Mouse (Mus musculus) liver, adult 2 months (tissue): Measurements from ENCODE around the gene H2afy. TPM values are rescaled to one million over a fixed set of nuclear protein-coding genes. Genes with fewer than 3 reads are reported as not detected.

Experiments used
- DNase-seq: peaks from one replicate; pipeline ENCODE4 v3.0.0-alpha.2; 2011; ENCODE audit warnings: low read depth, low spot score; ENCODE audit errors: extremely low read depth
- H3K27ac ChIP-seq: fragments of 200-500 bp; replicated peaks from 2 replicates; pipeline ENCODE4 v1.5.1; 2012; ENCODE audit warnings: low read depth, mild to moderate bottlenecking, control low read depth, inconsistent platforms, low read length; ENCODE audit not compliant: insufficient read depth
- H3K27me3 ChIP-seq: fragments of 200-500 bp; 2 replicates; pipeline ENCODE4 v1.6.1; 2012; ENCODE audit warnings: mild to moderate bottlenecking, moderate library complexity, low read length, inconsistent platforms; ENCODE audit not compliant: control insufficient read depth, insufficient read depth
- H3K36me3 ChIP-seq: fragments of 200-500 bp; 2 replicates; pipeline ENCODE4 v1.6.1; 2012; ENCODE audit warnings: low read length, inconsistent platforms; ENCODE audit not compliant: control insufficient read depth, insufficient read depth
- H3K4me1 ChIP-seq: fragments of 200-500 bp; 2 replicates; pipeline ENCODE4 v1.6.1; 2011; ENCODE audit warnings: low read length; ENCODE audit not compliant: control insufficient read depth, insufficient read depth
- H3K4me3 ChIP-seq: fragments of 200-500 bp; 2 replicates; pipeline ENCODE4 v1.5.1; 2011; ENCODE audit warnings: low read depth, mild to moderate bottlenecking, control low read depth, low read length, moderate library complexity; ENCODE audit not compliant: insufficient read depth
- H3K79me2 ChIP-seq: fragments of 200-500 bp; 2 replicates; pipeline ENCODE4 v1.6.1; 2012; ENCODE audit warnings: inconsistent platforms, mild to moderate bottlenecking, low read length, moderate library complexity; ENCODE audit not compliant: control insufficient read depth, insufficient read depth
- H3K9ac ChIP-seq: fragments of 200-500 bp; 2 replicates; pipeline ENCODE4 v1.6.1; 2012; ENCODE audit warnings: low read depth, mild to moderate bottlenecking, control low read depth, inconsistent platforms, low read length
- CTCF ChIP-seq: fragments of 200-500 bp; IDR thresholded peaks from 2 replicates; pipeline ENCODE4 v1.5.1; 2011; ENCODE audit warnings: low read depth, low read length, control low read depth
- POLR2A ChIP-seq: fragments of 200-500 bp; IDR thresholded peaks from 2 replicates; pipeline ENCODE4 v1.6.1; 2011; ENCODE audit warnings: low read length, control low read depth; ENCODE audit not compliant: insufficient read depth; ENCODE audit errors: extremely low read depth
- WGBS: fragments of 180-500 bp; shearing (Covaris S2); methylation state at CpG from one replicate; pipeline ENCODE4 v1.1.7; 2018; 5-methylcytosine and 5-hydroxymethylcytosine counted together
- polyA plus RNA-seq: library from polyadenylated mRNA; depleted of rRNA; stranded (reverse); fragments of >200 nt; gene quantifications from 2 replicates; pipeline ENCODE4 v1.2.3, GENCODE M21; 2012; rRNA removed
- total RNA-seq: library from RNA; depleted of rRNA; stranded (reverse); fragments of >200 nt; gene quantifications from 2 replicates; pipeline ENCODE4 v1.2.3, GENCODE M21; 2014; rRNA removed

The H2afy gene
- total RNA-seq (52.7 and 56.2 TPM in 2 replicates), polyA plus RNA-seq (65.9 and 73.6 TPM in 2 replicates)

DNA sequence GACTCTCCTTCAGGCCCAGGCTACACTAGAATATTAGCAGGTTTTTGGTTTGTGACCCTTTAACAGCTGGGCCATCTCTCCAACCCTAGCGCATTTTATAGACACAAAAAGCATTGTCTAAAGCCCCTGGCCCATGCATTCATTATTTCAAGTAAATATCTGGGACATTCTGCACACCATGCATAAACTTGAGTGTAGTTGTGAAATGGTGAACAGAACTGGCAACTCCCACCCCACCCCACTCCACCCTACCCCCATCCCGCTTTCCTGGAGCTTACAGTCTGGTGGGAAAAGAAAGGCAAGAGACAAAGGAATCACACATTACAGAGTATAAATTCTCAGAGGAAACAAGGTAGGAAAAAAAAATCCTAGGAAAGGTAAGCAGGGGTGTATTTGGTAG is at the start of gene H2afy:
H2afy (minus strand) TSS at position 162 of the 400 bp plus-strand sequence.
- Histone ChIP-seq H3K27ac (peak within 1 kb of the TSS; percentile 53), H3K27me3 (no peaks in the 10 kb centered on the region), H3K36me3 (no peaks in the 10 kb centered on the region), H3K4me1 (peaks cover 19% of the 10 kb centered on the region), H3K4me3 (peak within 1 kb of the TSS; percentile 86), H3K9ac (peak within 1 kb of the TSS; percentile 97), H3K79me2 (peaks cover 37% of the 10 kb centered on the region; the same call in 1 of the 2 replicates)
- no peak for DNase-seq
- WGBS: 98% methylated on average over 2 of the region's 2 CpGs
- no peak for TF ChIP-seq POLR2A
- TF ChIP-seq CTCF: no peak

DNA sequence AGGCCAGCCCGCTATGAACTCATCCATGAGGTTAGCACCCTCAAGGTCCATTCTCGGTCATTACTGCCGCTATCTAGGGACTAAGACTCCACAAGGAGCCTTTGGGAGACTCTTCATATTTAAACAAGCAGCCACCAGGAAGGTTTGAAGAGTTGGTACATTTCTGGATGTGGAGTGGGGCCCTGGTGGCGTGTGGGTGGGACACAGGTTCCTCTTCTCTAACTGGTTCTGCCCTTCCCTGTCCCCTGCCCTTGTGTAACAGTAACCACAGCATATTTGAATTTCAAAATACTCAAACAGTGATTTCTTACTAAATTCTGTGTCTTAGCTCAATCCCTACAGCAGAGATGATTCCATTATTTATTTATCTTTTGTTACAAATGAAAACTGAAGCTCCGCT is 47.5 kb upstream of the H2afy start:
- 76% methylated on average over 5 of the region's 5 CpGs for WGBS
- DNase-seq: no peak
- H3K27ac ChIP-seq: no peak overlapping the region

DNA sequence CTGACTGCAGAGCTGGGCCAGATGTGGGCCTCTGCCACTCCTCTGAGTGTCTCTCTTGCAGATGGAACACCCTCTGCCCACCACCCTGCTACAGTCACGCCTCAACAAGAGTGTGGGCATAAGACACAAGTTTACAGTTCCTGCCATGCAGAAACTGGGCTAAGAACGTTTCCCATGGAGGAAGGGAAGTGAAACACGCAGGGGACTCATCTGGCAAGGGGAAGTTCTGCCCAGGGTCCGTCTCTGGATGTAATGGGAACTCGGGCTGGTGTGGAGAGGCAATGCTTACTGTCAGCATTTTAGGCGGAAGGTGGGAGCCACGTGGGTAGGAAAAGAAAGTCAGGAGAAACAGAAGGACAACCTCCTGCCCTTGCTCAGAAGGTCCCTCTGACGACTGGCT is 45.3 kb upstream of the H2afy start:
- TF ChIP-seq CTCF: no peak
- TF ChIP-seq POLR2A: no peak
- Histone ChIP-seq H3K79me2 (no peaks in the 10 kb centered on the region), H3K4me1 (no peaks in the 10 kb centered on the region), H3K27me3 (no peaks in the 10 kb centered on the region), H3K4me3 (no peak overlapping the region), H3K9ac (no peak overlapping the region), H3K27ac (no peak overlapping the region), H3K36me3 (no peaks in the 10 kb centered on the region)
- DNase-seq: peak; percentile 47
- WGBS: 63% methylated on average over 8 of the region's 8 CpGs

More for the DNA sequence above, 47.5 kb upstream of the H2afy start:
- Histone ChIP-seq H3K9ac (no peak overlapping the region), H3K36me3 (no peaks in the 10 kb centered on the region), H3K4me1 (no peaks in the 10 kb centered on the region), H3K27me3 (no peaks in the 10 kb centered on the region), H3K4me3 (no peak overlapping the region), H3K79me2 (no peaks in the 10 kb centered on the region)
- TF ChIP-seq CTCF (no peak), POLR2A (no peak)

DNA sequence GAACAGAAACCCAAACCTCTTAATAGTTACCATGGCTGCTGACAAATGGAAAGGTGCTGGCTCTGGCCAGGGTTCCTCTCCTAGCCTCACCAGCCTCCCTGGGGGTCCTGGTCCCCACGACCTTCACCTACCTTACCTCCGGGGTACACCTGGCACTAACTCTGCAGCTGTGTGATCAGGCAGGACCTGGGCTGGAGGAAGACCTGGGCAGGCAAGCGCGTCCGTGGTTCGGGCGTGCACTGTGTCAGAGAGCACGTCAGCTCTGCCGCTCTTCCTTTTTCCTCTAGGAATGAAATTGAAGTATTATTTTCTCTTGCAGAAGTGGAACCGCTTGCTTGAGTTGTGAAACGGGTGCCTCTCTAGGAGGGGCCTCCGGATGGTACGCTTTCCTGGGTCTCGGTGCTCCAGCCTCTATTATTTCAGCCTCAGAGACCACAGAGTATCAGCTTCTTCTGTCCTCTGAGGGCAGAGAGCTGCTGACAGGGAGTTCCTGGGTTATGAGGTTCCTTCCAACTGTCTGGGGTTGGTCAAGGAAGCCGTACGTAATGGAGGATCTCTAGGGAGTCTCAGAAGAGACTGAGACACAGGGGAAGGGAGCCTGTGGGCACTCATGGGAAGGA is 42.4 kb upstream of the H2afy start, which contains the start of gene Tifab:
Tifab (minus strand) TSS at position 470 of the 620 bp plus-strand sequence.
- WGBS: 85% methylated on average over 16 of the region's 16 CpGs
- Histone ChIP-seq H3K36me3 (no peaks in the 10 kb centered on the region), H3K27ac (peak within 1 kb of the TSS; percentile 49), H3K4me1 (no peaks in the 10 kb centered on the region), H3K27me3 (no peaks in the 10 kb centered on the region), H3K9ac (peak within 1 kb of the TSS; percentile 30; the same call in 1 of the 2 replicates), H3K4me3 (peak within 1 kb of the TSS; percentile 52), H3K79me2 (no peaks in the 10 kb centered on the region)
- peak; percentile 19 for DNase-seq
- TF ChIP-seq POLR2A (no peak), CTCF (no peak)

DNA sequence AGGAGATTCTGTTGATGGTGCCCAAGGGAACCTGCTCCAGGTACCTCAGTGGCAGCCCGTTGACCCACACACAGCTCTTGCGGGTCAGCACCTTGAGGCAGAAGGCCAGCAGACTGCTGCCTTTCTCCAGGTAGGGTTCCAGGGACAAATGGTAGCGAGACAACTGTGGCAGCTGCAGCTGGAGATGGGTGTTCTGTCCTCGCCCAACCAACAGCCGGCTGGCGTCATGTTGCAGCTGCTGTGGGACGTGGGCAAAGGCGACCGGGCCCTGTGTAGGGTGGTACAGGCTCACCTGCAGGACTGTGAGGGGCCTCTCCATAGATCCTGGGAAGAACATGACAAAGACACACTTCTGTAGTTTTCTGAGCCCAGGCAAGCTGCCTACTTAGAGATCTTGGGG is 40.1 kb upstream of the H2afy start:
- 89% methylated on average over 9 of the region's 9 CpGs for whole genome bisulfite sequencing
- no peak for DNase-seq
- TF ChIP-seq CTCF (no peak), POLR2A (no peak)
- no peaks in the 10 kb centered on the region for H3K36me3 ChIP-seq
- H3K27ac ChIP-seq: no peak overlapping the region
- no peaks in the 10 kb centered on the region for H3K79me2 ChIP-seq
- no peaks in the 10 kb centered on the region for H3K4me1 ChIP-seq
- H3K9ac ChIP-seq: peak overlapping the region; percentile 30; the same call in 1 of the 2 replicates
- no peaks in the 10 kb centered on the region for H3K27me3 ChIP-seq
- H3K4me3 ChIP-seq: peak overlapping the region; percentile 5; the same call in 1 of the 2 replicates

DNA sequence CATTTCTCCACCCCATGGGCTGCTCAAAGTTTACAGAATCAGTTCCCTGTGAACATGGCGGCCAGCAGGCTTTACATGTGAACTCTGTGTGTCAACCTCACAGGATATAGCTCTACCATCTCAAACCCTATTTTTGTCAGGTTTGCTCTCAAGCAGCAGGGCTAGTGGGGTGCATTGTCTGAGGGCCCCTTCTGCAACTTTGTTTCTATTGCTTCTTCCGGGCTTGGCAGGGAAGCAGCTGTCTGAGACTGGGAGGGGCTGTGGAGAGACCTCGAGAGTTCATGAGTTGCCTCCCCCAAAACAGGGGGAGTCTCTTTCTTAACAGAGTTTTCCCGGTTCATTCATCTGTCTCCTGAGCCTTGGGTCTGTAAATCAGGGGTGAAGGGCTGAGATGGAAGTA is 39.7 kb upstream of the H2afy start:
- Histone ChIP-seq H3K27ac (no peak overlapping the region), H3K4me3 (no peak overlapping the region), H3K36me3 (no peaks in the 10 kb centered on the region), H3K9ac (no peak overlapping the region), H3K79me2 (no peaks in the 10 kb centered on the region), H3K27me3 (no peaks in the 10 kb centered on the region), H3K4me1 (no peaks in the 10 kb centered on the region)
- WGBS: 80% methylated on average over 4 of the region's 4 CpGs
- no peak for DNase-seq
- TF ChIP-seq POLR2A: no peak
- TF ChIP-seq CTCF: no peak
